Mouse (Mus musculus): ENCODE data around the gene Lclat1. TPM values are rescaled to one million over a fixed set of nuclear protein-coding genes. Genes with fewer than 3 reads are reported as not detected.

The Lclat1 gene
- polyA plus RNA-seq, 1 experiment = 2.0 TPM

DNA sequence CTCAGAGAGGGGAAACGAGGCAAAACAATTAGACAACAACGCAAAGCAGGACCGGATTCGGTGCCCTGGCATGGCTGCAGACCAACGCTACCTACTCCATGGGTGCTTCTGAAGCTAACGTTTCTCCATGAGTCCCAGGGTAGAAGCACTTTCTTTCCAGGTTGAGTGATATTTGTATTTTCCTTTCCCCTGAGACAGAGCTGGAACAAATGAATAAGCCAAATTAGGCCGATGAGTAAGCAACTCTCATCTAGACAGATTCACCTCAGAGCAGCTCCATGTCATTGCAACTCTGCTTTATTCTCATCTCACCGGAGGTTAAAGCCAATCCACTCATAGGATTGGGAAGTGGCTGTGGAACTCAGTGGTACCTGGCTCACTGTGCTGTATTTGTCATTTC lies 12.2 kb upstream of the Lclat1 start:
- no peak for TF ChIP-seq CTCF (IDR thresholded peaks at IDR 0.05; ENCODE audit: control insufficient read depth, insufficient read depth, low read length)
- TF ChIP-seq POLR2A (IDR thresholded peaks at IDR 0.05; ENCODE audit: borderline replicate concordance, control insufficient read depth, low read depth, low read length) = no peak
- 74% methylated on average over 8 of the region's 8 CpGs for WGBS
- Histone ChIP-seq H3K27ac (ENCODE audit: control insufficient read depth, insufficient read depth, low read depth, low read length, poor library complexity) (no peak overlapping the region), H3K4me3 (replicated peaks; ENCODE audit: control insufficient read depth, low read depth, low read length) (no peak overlapping the region), H3K4me1 (ENCODE audit: control insufficient read depth, insufficient read depth, low read length) (peaks cover 1% of the 10 kb centered on the region; the same call in 1 of the 2 replicates)

DNA sequence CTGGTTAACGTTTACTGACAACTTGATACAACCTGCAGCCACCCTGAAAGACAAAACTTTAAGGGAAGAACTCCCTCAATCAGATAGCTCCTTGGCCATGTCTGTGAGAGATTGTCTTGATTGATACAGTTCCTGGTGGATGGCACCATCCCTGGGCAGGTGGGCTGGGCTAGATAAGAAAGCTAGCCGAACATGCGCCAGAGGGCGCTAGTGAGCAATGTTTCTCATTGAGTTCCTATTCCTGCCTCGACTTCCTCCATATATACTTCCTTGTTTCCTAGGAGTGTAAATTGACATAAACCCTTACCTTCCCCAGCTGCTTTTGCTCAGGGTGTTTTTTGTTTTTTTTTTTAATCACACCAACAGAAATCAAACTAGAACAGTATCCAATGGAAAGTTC lies 11.3 kb upstream of the Lclat1 start:
- no peak overlapping the region for H3K4me3 ChIP-seq (replicated peaks; ENCODE audit: control insufficient read depth, low read depth, low read length)
- WGBS = 32% methylated on average over 5 of the region's 5 CpGs
- TF ChIP-seq POLR2A (IDR thresholded peaks at IDR 0.05; ENCODE audit: borderline replicate concordance, control insufficient read depth, low read depth, low read length) (no peak), CTCF (IDR thresholded peaks at IDR 0.05; ENCODE audit: control insufficient read depth, insufficient read depth, low read length) (peak; percentile 76)
- H3K4me1 ChIP-seq (ENCODE audit: control insufficient read depth, insufficient read depth, low read length) = peaks cover 1% of the 10 kb centered on the region; the same call in 1 of the 2 replicates
- H3K27ac ChIP-seq (ENCODE audit: control insufficient read depth, insufficient read depth, low read depth, low read length, poor library complexity) = no peak overlapping the region

DNA sequence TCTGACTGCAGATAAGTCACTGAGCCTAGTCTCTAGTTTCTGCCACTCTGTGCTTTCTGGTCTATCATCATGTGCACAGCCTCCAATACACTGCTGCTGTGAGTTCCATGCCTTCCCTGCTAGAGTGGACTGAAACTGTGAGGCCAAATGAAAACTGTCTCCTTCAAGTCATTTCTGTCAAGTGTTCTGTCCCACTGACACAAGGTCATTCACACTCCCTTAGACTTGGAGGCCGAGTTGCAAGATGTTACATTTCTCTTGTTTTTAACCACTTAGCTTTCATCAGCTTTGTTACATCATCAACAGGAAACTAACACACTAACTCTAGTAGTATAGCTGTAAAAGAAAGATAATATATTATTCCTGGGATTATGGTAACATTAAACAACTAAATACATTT lies 9.1 kb upstream of the Lclat1 start:
- Histone ChIP-seq H3K4me1 (ENCODE audit: control insufficient read depth, insufficient read depth, low read length) (peaks cover 1% of the 10 kb centered on the region; the same call in 1 of the 2 replicates), H3K4me3 (replicated peaks; ENCODE audit: control insufficient read depth, low read depth, low read length) (no peak overlapping the region), H3K27ac (ENCODE audit: control insufficient read depth, insufficient read depth, low read depth, low read length, poor library complexity) (no peak overlapping the region)
- TF ChIP-seq CTCF (IDR thresholded peaks at IDR 0.05; ENCODE audit: control insufficient read depth, insufficient read depth, low read length) (no peak), POLR2A (IDR thresholded peaks at IDR 0.05; ENCODE audit: borderline replicate concordance, control insufficient read depth, low read depth, low read length) (no peak)
- 28% methylated on average over 1 of the region's 1 CpGs for WGBS

DNA sequence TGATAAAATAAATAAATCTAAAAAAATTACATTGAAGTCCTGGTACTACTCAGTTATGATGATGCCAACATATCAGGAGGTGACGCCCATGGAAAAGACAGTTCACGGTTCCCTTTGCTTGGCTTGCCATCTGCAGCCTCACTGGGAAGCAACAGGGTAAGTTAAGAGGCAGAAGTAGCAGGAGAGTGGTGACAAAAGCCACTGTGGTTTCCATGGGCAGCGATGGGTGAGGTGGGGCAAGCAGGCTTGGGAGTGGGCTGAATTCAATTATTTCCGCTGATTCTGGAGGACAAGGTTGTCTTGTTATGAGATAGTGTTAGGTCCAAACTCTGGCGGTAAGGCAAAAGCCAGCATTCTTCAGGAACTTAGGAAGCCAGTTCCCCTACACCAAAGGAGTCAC lies 7.4 kb upstream of the Lclat1 start:
- no peak overlapping the region for H3K27ac ChIP-seq (ENCODE audit: control insufficient read depth, insufficient read depth, low read depth, low read length, poor library complexity)
- WGBS = 78% methylated on average over 5 of the region's 5 CpGs
- TF ChIP-seq CTCF (IDR thresholded peaks at IDR 0.05; ENCODE audit: control insufficient read depth, insufficient read depth, low read length) = no peak
- no peak for TF ChIP-seq POLR2A (IDR thresholded peaks at IDR 0.05; ENCODE audit: borderline replicate concordance, control insufficient read depth, low read depth, low read length)
- H3K4me1 ChIP-seq (ENCODE audit: control insufficient read depth, insufficient read depth, low read length) = peaks cover 1% of the 10 kb centered on the region; the same call in 1 of the 2 replicates
- no peak overlapping the region for H3K4me3 ChIP-seq (replicated peaks; ENCODE audit: control insufficient read depth, low read depth, low read length)

DNA sequence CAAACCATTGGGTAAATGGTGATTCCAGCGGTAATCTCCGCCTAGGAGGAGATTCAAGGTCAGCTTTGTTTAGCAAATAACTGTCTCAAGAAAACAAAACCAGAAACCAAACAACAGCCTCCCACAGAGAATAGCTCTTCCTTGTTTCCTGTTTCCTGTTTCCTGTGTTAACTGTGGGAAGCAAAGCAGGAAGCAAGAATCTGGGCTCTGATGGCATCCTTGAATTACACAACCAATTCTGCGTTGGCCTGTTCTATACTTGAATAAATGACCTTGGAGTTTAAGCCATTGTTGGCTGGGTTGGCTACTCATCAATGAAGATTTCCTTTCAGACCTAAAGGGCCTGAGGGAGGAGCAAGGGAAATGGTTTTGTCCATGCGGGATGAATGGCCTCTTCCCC lies 5.2 kb upstream of the Lclat1 start:
- H3K4me1 ChIP-seq (ENCODE audit: control insufficient read depth, insufficient read depth, low read length) = no peaks in the 10 kb centered on the region
- TF ChIP-seq CTCF (IDR thresholded peaks at IDR 0.05; ENCODE audit: control insufficient read depth, insufficient read depth, low read length) (no peak), POLR2A (IDR thresholded peaks at IDR 0.05; ENCODE audit: borderline replicate concordance, control insufficient read depth, low read depth, low read length) (no peak)
- no peak overlapping the region for H3K27ac ChIP-seq (ENCODE audit: control insufficient read depth, insufficient read depth, low read depth, low read length, poor library complexity)
- H3K4me3 ChIP-seq (replicated peaks; ENCODE audit: control insufficient read depth, low read depth, low read length) = no peak overlapping the region
- 74% methylated on average over 4 of the region's 4 CpGs for WGBS

DNA sequence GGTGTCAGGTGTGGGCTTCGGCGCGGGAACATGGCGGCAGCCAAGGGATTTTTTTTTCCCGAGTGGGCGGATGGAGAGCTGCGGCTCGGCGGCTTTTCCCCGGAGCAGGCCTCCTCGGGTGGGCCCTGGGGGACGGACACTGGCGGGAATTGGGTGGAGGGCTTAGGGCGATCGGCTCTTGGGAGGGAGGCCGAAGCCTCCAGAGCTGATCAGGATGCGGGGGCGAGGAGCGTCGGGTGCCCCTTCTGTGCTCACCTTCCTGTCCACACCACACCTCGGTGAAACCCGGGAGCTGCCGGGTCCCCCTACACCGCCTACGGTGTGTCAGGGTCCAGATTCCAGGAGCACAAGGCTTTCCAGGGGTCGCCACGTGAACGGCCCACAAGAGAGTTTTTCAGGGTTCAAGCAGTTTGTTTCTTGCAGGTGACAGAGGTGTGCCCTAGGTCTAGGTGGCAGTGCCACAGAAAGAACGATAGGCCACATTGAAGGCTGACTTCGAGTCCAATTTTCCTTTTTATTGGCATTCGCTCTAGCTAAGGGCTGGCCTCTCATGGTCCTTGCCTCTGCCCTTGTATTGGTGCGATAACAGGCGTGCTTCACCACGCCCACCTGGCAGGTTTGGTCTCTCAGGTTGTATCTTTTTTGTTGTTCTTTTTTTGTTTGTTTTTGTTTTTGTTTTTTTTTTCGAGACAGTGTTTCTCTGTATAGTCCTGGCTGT lies 544 bp downstream of the Lclat1 start:
- Histone ChIP-seq H3K27ac (ENCODE audit: control insufficient read depth, insufficient read depth, low read depth, low read length, poor library complexity) (peak overlapping the region; percentile 91), H3K4me1 (ENCODE audit: control insufficient read depth, insufficient read depth, low read length) (peaks cover 2% of the 10 kb centered on the region; the same call in 1 of the 2 replicates), H3K4me3 (replicated peaks; ENCODE audit: control insufficient read depth, low read depth, low read length) (peak overlapping the region; percentile 82)
- TF ChIP-seq CTCF (IDR thresholded peaks at IDR 0.05; ENCODE audit: control insufficient read depth, insufficient read depth, low read length) (no peak), POLR2A (IDR thresholded peaks at IDR 0.05; ENCODE audit: borderline replicate concordance, control insufficient read depth, low read depth, low read length) (0 out of 2 replicates have a peak, but pooled peaks have one; percentile 9)
- WGBS = 6% methylated on average over 35 of the region's 35 CpGs

DNA sequence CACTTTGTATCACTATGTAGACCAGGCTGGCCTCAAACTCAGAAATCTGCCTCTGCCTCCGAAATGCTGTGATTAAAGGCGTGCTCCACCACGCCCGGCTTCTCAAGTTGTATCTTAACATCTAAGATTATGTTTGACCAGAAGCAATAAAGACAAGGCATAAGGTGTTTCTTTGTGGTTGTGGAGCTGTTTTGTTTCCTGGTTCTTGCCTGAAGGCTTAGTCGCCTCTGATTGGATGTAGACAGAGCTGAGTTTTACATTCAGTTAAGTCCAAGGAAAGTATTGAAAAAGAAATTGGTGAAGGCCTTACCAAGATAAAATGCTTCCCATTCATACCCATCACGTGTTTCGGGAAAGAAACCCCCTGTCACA lies 1.1 kb downstream of the Lclat1 start:
- Histone ChIP-seq H3K4me3 (replicated peaks; ENCODE audit: control insufficient read depth, low read depth, low read length) (no peak overlapping the region), H3K27ac (ENCODE audit: control insufficient read depth, insufficient read depth, low read depth, low read length, poor library complexity) (no peak overlapping the region), H3K4me1 (ENCODE audit: control insufficient read depth, insufficient read depth, low read length) (peaks cover 2% of the 10 kb centered on the region; the same call in 1 of the 2 replicates)
- TF ChIP-seq CTCF (IDR thresholded peaks at IDR 0.05; ENCODE audit: control insufficient read depth, insufficient read depth, low read length) (no peak), POLR2A (IDR thresholded peaks at IDR 0.05; ENCODE audit: borderline replicate concordance, control insufficient read depth, low read depth, low read length) (no peak)
- 77% methylated on average over 7 of the region's 7 CpGs for WGBS

DNA sequence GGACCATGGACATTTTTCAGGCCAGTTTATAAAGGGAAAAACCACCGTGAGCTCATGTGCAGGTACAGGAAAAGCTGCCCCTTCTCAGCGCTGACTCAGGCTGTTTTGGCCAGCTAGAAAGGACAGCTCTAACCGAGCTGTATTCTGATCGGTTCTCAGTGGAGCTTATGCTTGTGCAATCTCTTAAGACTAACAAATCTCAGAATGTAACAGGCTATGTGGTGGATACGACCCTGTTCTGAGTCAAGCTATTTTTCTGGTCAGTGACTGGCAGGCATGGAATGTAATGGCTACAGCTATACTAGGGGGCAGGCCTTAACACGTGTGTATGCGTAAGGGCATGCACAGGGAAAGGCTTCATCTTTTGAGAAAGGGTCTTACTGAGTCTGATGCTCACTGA lies 4.3 kb downstream of the Lclat1 start:
- Histone ChIP-seq H3K4me1 (ENCODE audit: control insufficient read depth, insufficient read depth, low read length) (peaks cover 2% of the 10 kb centered on the region; the same call in 1 of the 2 replicates), H3K27ac (ENCODE audit: control insufficient read depth, insufficient read depth, low read depth, low read length, poor library complexity) (no peak overlapping the region), H3K4me3 (replicated peaks; ENCODE audit: control insufficient read depth, low read depth, low read length) (no peak overlapping the region)
- WGBS = 74% methylated on average over 7 of the region's 7 CpGs
- TF ChIP-seq CTCF (IDR thresholded peaks at IDR 0.05; ENCODE audit: control insufficient read depth, insufficient read depth, low read length) (no peak), POLR2A (IDR thresholded peaks at IDR 0.05; ENCODE audit: borderline replicate concordance, control insufficient read depth, low read depth, low read length) (no peak)

All from bone marrow, adult 2 months (tissue).